In genomic region chr12:4768492-4769332, GRCm38 (mm10) we compare ENCODE assay signal across 8 mouse cellular contexts. TPM values are rescaled to one million over a fixed set of nuclear protein-coding genes. Genes with fewer than 3 reads are reported as not detected.
DNase-seq lines count a peak whose midpoint lies in the region; ATAC-seq lines count a peak whose summit lies in the region.

Gene Pfn4, plus strand, starts transcription at chr12:4769022.
Gene Fam228b, minus strand, starts transcription at chr12:4769267.

- peak; percentile 100 for ATAC-seq in megakaryocyte, adult 5-6 weeks (ENCODE audit: poor library complexity, severe bottlenecking)

- intact Hi-C loops in gastrocnemius, postnatal 14 days (cut with DNase I; ENCODE audit: low total_unique reads): loop anchor here (10.0 kb wide), 1 partner anchor 74 kb away; no protein-coding TSS in a partner anchor

- peak; percentile 96 to 97 for DNase-seq in adrenal gland, adult 18-20 months (ENCODE audit: low spot score in 2 of 2)
- peak; percentile 96 for DNase-seq in embryo, embryonic 10.5 days (ENCODE audit: low spot score)
- DNase-seq in gastrocnemius, postnatal 14 days: peak; percentile 93
- peak; percentile 94 for DNase-seq in induced T-regulatory cell, adult 2 months (ENCODE audit: low read depth)
- peak; percentile 92 to 100 for DNase-seq in left cerebral cortex, adult 8-10 months (ENCODE audit: low spot score in 2 of 2)
- DNase-seq in right cerebral cortex, adult 18-20 months: peak; percentile 96
- peak; percentile 96 for DNase-seq in urinary bladder, adult 2 months (ENCODE audit: low spot score)

RNA-seq across cellular contexts. Expression of gene Pfn4, which starts in this region (rescaled TPM):
- total RNA-seq in adrenal gland, adult 18-20 months (2021): 1 to 10 TPM in 1 of 2 experiments, under 1 TPM in 1; 0.86 to 1.1 TPM
- 1 to 10 TPM in 1 of 2 experiments, under 1 TPM in 1; 0.86 to 1.6 TPM for total RNA-seq in gastrocnemius, postnatal 14 days (2021)
- 10 to 100 TPM; 11.6 to 17.1 (median 13.1) TPM for total RNA-seq in left cerebral cortex, adult 8-10 months (2022)
- total RNA-seq in megakaryocyte, adult 5-6 weeks (2015): 0.11 TPM in 1 of 2 replicates, not detected in the other
- not detected in 2 replicates for total RNA-seq in megakaryocyte, adult 5-6 weeks (2017)
- 0.70 and 0.99 TPM in 2 replicates for polyA plus RNA-seq in urinary bladder, adult 2 months (2012; rRNA removed)

RNA-seq across cellular contexts. Expression of gene Fam228b, which starts in this region (rescaled TPM):
- total RNA-seq in adrenal gland, adult 18-20 months (2021): 1 to 10 TPM; 3.3 to 6.1 TPM
- 1 to 10 TPM; 3.5 to 3.6 TPM for total RNA-seq in gastrocnemius, postnatal 14 days (2021)
- 10 to 100 TPM; 17.6 to 20.0 (median 19.1) TPM for total RNA-seq in left cerebral cortex, adult 8-10 months (2022)
- total RNA-seq in megakaryocyte, adult 5-6 weeks (2015): 1.1 TPM in 1 of 2 replicates, not detected in the other
- not detected in 2 replicates for total RNA-seq in megakaryocyte, adult 5-6 weeks (2017)
- 1.5 and 2.6 TPM in 2 replicates for polyA plus RNA-seq in urinary bladder, adult 2 months (2012; rRNA removed)

Comparison
In these comparisons a context has a peak if more than half of its experiments do, and no peak if none do; other contexts are left out.
1. Peak in every context shown above with its lines: DNase-seq and ATAC-seq.
2. RNA of gene Pfn4 (total RNA-seq): 11.6 to 17.1 TPM in left cerebral cortex, adult 8-10 months; 0.86 to 1.6 TPM in gastrocnemius, postnatal 14 days, 0.86 to 1.1 TPM in adrenal gland, adult 18-20 months and 0.11 TPM in megakaryocyte, adult 5-6 weeks; every median in the first group is over 4 times any median in the second.